Mouse (Mus musculus) forebrain, embryonic 11.5 days (tissue): ENCODE measurements around the gene Ccnj. TPM values are rescaled to one million over a fixed set of nuclear protein-coding genes. Genes with fewer than 3 reads are reported as not detected.

Source experiments
- microRNA-seq: library from miRNA; unstranded; fragments of <30 nt; microRNA quantifications from one replicate; pipeline ENCODE4, GENCODE M21; 2016; ENCODE audit not compliant: insufficient number of aligned reads
- polyA plus RNA-seq: library from polyadenylated mRNA; unstranded; fragments of >200 nt; fragmentation: Nextera tagmentation; extraction: Ambion mirVana; gene quantifications from 2 replicates; pipeline ENCODE4 v1.2.1, GENCODE M21; 2014

Gene Ccnj
- polyA plus RNA-seq, 1 experiment from 2014 or later, result 36.4 TPM

Small RNAs within 50 kb of the gene (microRNA-seq; reads per million reads assigned to microRNA genes)
- gene Mir8092, result not detected

Other genes starting within 250 kb of the Ccnj start
- gene Aldh18a1, start 242.8 kb upstream of the Ccnj start, polyA plus RNA-seq, result 109 and 112 TPM in 2 replicates
- 15.1 and 16.6 TPM in 2 replicates for gene Tctn3, start 219.0 kb upstream of the Ccnj start, polyA plus RNA-seq
- 7.8 and 9.3 TPM in 2 replicates for gene Entpd1, start 218.9 kb upstream of the Ccnj start, polyA plus RNA-seq
- gene Cc2d2b, start 82.5 kb upstream of the Ccnj start, polyA plus RNA-seq, result 0.11 and 0.12 TPM in 2 replicates
- 16.1 and 16.2 TPM in 2 replicates for gene Zfp518a, start 63.4 kb downstream of the Ccnj start, polyA plus RNA-seq
- 0.31 and 0.41 TPM in 2 replicates for gene Blnk, start 163.3 kb downstream of the Ccnj start, polyA plus RNA-seq
- not detected in 2 replicates for gene Dntt, start 198.0 kb downstream of the Ccnj start, polyA plus RNA-seq
- not detected in 2 replicates for gene Opalin, start 245.8 kb downstream of the Ccnj start, polyA plus RNA-seq